Mouse (Mus musculus): ENCODE data around the gene Itpr2. TPM values are rescaled to one million over a fixed set of nuclear protein-coding genes. Genes with fewer than 3 reads are reported as not detected.
A peak's percentile ranks its signal among the peaks of the same experiment; 100 is the strongest.

The Itpr2 gene
- total RNA-seq (2014; fragmentation: Nextera tagmentation): 37.6 and 42.5 TPM in 2 replicates
- total RNA-seq (2017): 44.1 and 46.0 TPM in 2 replicates
- polyA plus RNA-seq (2012): 2.3 and 2.6 TPM in 2 replicates

GRCm38 (mm10) chr6:146501866-146502804 is at the start of gene Itpr2:
Gene Itpr2, minus strand, starts transcription at chr6:146502223.
- DNase-seq (ENCODE audit: low spot score): peak; percentile 96
- peak within 1 kb of the TSS; percentile 94 for H3K4me3 ChIP-seq (ENCODE audit: low read depth, low read length)
- H3K36me3 ChIP-seq (replicated peaks): peaks cover 5% of the 10 kb centered on the region
- H3K27me3 ChIP-seq (ENCODE audit: insufficient read depth, low read length): no peaks in the 10 kb centered on the region
- peak; percentile 65 for ATAC-seq (ENCODE audit: extremely low read depth, insufficient number of reproducible peaks, low FRiP score, poor library complexity, severe bottlenecking)
- no peak for TF ChIP-seq CTCF (IDR thresholded peaks at IDR 0.05; ENCODE audit: low read depth, low read length)
- no peak for TF ChIP-seq TAL1 (conservative IDR thresholded peaks at IDR 0.05; ENCODE audit: low read depth, low read length)
- no peak for TF ChIP-seq GATA1 (IDR thresholded peaks at IDR 0.05; ENCODE audit: borderline replicate concordance, low read length)
- no peak for TF ChIP-seq POLR2AphosphoS5 (IDR thresholded peaks at IDR 0.05; ENCODE audit: insufficient replicate concordance, low read depth, low read length)
- H3K4me1 ChIP-seq (ENCODE audit: insufficient read depth, low read depth, low read length): peaks cover 51% of the 10 kb centered on the region
- H3K9me3 ChIP-seq (replicated peaks): no peaks in the 10 kb centered on the region

- Histone ChIP-seq H3K9me3 (replicated peaks) (no peaks in the 10 kb centered on the region), H3K4me1 (ENCODE audit: insufficient read depth, low read depth, low read length) (no peaks in the 10 kb centered on the region), H3K4me3 (ENCODE audit: low read depth, low read length) (no peak overlapping the region), H3K36me3 (replicated peaks) (peaks cover 73% of the 10 kb centered on the region), H3K27me3 (ENCODE audit: insufficient read depth, low read length) (no peaks in the 10 kb centered on the region)
- no peak for ATAC-seq (ENCODE audit: extremely low read depth, insufficient number of reproducible peaks, low FRiP score, poor library complexity, severe bottlenecking)
- no peak for DNase-seq (ENCODE audit: low spot score)
- TF ChIP-seq CTCF (IDR thresholded peaks at IDR 0.05; ENCODE audit: low read depth, low read length): no peak
- no peak for TF ChIP-seq TAL1 (conservative IDR thresholded peaks at IDR 0.05; ENCODE audit: low read depth, low read length)
- TF ChIP-seq POLR2AphosphoS5 (IDR thresholded peaks at IDR 0.05; ENCODE audit: insufficient replicate concordance, low read depth, low read length): no peak
- TF ChIP-seq GATA2 (IDR thresholded peaks at IDR 0.05; ENCODE audit: borderline replicate concordance, low read depth, low read length): no peak
- TF ChIP-seq GATA1 (IDR thresholded peaks at IDR 0.05; ENCODE audit: borderline replicate concordance, low read length): no peak
These were observed 49.3 kb upstream of the Itpr2 start for GRCm38 (mm10) chr6:146551326-146551725.

GRCm38 (mm10) chr6:146550421-146550820 is 48.4 kb upstream of the Itpr2 start:
- TF ChIP-seq POLR2AphosphoS5 (IDR thresholded peaks at IDR 0.05; ENCODE audit: insufficient replicate concordance, low read depth, low read length) (no peak), GATA2 (IDR thresholded peaks at IDR 0.05; ENCODE audit: borderline replicate concordance, low read depth, low read length) (no peak), GATA1 (IDR thresholded peaks at IDR 0.05; ENCODE audit: borderline replicate concordance, low read length) (no peak), TAL1 (conservative IDR thresholded peaks at IDR 0.05; ENCODE audit: low read depth, low read length) (no peak)
- Histone ChIP-seq H3K4me3 (ENCODE audit: low read depth, low read length) (no peak overlapping the region), H3K9me3 (replicated peaks) (no peaks in the 10 kb centered on the region), H3K36me3 (replicated peaks) (peaks cover 65% of the 10 kb centered on the region), H3K27me3 (ENCODE audit: insufficient read depth, low read length) (no peaks in the 10 kb centered on the region), H3K4me1 (ENCODE audit: insufficient read depth, low read depth, low read length) (no peaks in the 10 kb centered on the region)
- ATAC-seq (ENCODE audit: extremely low read depth, insufficient number of reproducible peaks, low FRiP score, poor library complexity, severe bottlenecking) (no peak), DNase-seq (ENCODE audit: low spot score) (no peak)

GRCm38 (mm10) chr6:146545289-146545865 is 43.4 kb upstream of the Itpr2 start:
- TF ChIP-seq GATA1 (IDR thresholded peaks at IDR 0.05; ENCODE audit: borderline replicate concordance, low read length) (no peak), CTCF (IDR thresholded peaks at IDR 0.05; ENCODE audit: low read depth, low read length) (no peak), TAL1 (conservative IDR thresholded peaks at IDR 0.05; ENCODE audit: low read depth, low read length) (no peak), GATA2 (IDR thresholded peaks at IDR 0.05; ENCODE audit: borderline replicate concordance, low read depth, low read length) (no peak), POLR2AphosphoS5 (IDR thresholded peaks at IDR 0.05; ENCODE audit: insufficient replicate concordance, low read depth, low read length) (no peak)
- peaks cover 19% of the 10 kb centered on the region for H3K36me3 ChIP-seq (replicated peaks)
- no peak overlapping the region for H3K4me3 ChIP-seq (ENCODE audit: low read depth, low read length)
- DNase-seq (ENCODE audit: low spot score) (no peak), ATAC-seq (ENCODE audit: extremely low read depth, insufficient number of reproducible peaks, low FRiP score, poor library complexity, severe bottlenecking) (no peak)
- no peaks in the 10 kb centered on the region for H3K4me1 ChIP-seq (ENCODE audit: insufficient read depth, low read depth, low read length)
- H3K27me3 ChIP-seq (ENCODE audit: insufficient read depth, low read length): peaks cover 14% of the 10 kb centered on the region
- no peaks in the 10 kb centered on the region for H3K9me3 ChIP-seq (replicated peaks)

- Histone ChIP-seq H3K4me3 (ENCODE audit: low read depth, low read length) (no peak overlapping the region), H3K4me1 (ENCODE audit: insufficient read depth, low read depth, low read length) (no peaks in the 10 kb centered on the region), H3K9me3 (replicated peaks) (no peaks in the 10 kb centered on the region), H3K27me3 (ENCODE audit: insufficient read depth, low read length) (peaks cover 14% of the 10 kb centered on the region), H3K36me3 (replicated peaks) (peaks cover 14% of the 10 kb centered on the region)
- ATAC-seq (ENCODE audit: extremely low read depth, insufficient number of reproducible peaks, low FRiP score, poor library complexity, severe bottlenecking) (peak; percentile 49; the same call in 1 of the 2 replicates), DNase-seq (ENCODE audit: low spot score) (no peak)
- TF ChIP-seq POLR2AphosphoS5 (IDR thresholded peaks at IDR 0.05; ENCODE audit: insufficient replicate concordance, low read depth, low read length) (no peak), TAL1 (conservative IDR thresholded peaks at IDR 0.05; ENCODE audit: low read depth, low read length) (no peak), GATA1 (IDR thresholded peaks at IDR 0.05; ENCODE audit: borderline replicate concordance, low read length) (no peak), CTCF (IDR thresholded peaks at IDR 0.05; ENCODE audit: low read depth, low read length) (no peak), GATA2 (IDR thresholded peaks at IDR 0.05; ENCODE audit: borderline replicate concordance, low read depth, low read length) (no peak)
These were observed 42.6 kb upstream of the Itpr2 start for GRCm38 (mm10) chr6:146544622-146545021.

GRCm38 (mm10) chr6:146540386-146540785 is 38.4 kb upstream of the Itpr2 start:
- ATAC-seq (ENCODE audit: extremely low read depth, insufficient number of reproducible peaks, low FRiP score, poor library complexity, severe bottlenecking): no peak
- TF ChIP-seq GATA2 (IDR thresholded peaks at IDR 0.05; ENCODE audit: borderline replicate concordance, low read depth, low read length) (no peak), CTCF (IDR thresholded peaks at IDR 0.05; ENCODE audit: low read depth, low read length) (no peak), POLR2AphosphoS5 (IDR thresholded peaks at IDR 0.05; ENCODE audit: insufficient replicate concordance, low read depth, low read length) (no peak), GATA1 (IDR thresholded peaks at IDR 0.05; ENCODE audit: borderline replicate concordance, low read length) (no peak), TAL1 (conservative IDR thresholded peaks at IDR 0.05; ENCODE audit: low read depth, low read length) (no peak)
- Histone ChIP-seq H3K36me3 (replicated peaks) (no peaks in the 10 kb centered on the region), H3K27me3 (ENCODE audit: insufficient read depth, low read length) (peaks cover 19% of the 10 kb centered on the region), H3K9me3 (replicated peaks) (no peaks in the 10 kb centered on the region), H3K4me3 (ENCODE audit: low read depth, low read length) (no peak overlapping the region), H3K4me1 (ENCODE audit: insufficient read depth, low read depth, low read length) (no peaks in the 10 kb centered on the region)
- DNase-seq (ENCODE audit: low spot score): no peak

All from G1E (cell line).